Mouse (Mus musculus) adrenal gland, postnatal 36 days (tissue): ENCODE results near the gene Polr3h. TPM values are rescaled to one million over a fixed set of nuclear protein-coding genes. Genes with fewer than 3 reads are reported as not detected.

Experiments used
- DNase-seq, 2 experiments: peaks; one replicate each; pipeline ENCODE4 v3.0.0; 2021; ENCODE audit warnings: mixed read lengths in 1 of 2
- total RNA-seq, 2 experiments: library from RNA; stranded (reverse); gene quantifications; 2 replicates each; pipeline ENCODE4 v1.2.3; 2021

Polr3h gene
- total RNA-seq, 2 experiments from 2014 or later: 23.5 to 24.9 TPM

DNA sequence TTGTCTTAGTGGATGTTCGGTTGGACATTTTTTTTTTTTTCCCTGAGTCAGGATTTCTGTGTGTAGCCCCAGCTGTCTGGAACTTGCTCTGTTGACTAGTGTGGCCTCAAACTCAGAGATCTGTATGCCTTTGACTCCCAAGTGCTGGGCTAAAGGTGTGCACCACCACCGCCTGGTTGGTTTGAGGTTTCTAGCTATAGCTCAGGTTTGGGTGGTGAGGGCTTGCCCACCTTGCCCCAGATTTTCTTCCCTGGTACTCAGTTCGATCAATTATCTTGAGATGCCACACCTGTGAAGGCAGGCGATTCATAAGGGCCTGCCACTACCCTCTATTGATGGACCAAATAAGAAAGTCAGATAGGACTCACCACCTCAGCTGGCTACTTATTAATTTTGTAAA is 78.9 kb downstream of the Polr3h start:
- no peak for DNase-seq

DNA sequence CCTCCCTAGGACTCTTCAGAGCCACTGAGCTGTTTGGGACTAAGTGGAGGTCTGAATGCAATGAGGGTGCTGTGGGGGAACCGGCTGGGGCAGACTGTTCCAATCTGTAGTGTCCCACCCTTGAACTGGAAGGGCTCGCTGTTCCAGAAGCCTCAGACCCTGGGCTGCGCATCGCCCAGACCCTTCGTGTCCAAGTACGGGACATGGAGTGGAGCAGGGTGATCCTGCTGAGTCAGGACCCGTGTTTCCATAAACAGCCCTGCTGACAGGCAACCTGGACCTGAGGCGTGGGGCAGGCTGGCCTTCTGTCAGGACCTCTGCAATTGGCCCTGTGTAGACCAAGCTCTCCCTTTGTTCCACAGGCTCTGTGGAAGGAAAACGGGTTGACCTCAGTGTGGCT is 79.3 kb downstream of the Polr3h start:
- DNase-seq: no peak

DNA sequence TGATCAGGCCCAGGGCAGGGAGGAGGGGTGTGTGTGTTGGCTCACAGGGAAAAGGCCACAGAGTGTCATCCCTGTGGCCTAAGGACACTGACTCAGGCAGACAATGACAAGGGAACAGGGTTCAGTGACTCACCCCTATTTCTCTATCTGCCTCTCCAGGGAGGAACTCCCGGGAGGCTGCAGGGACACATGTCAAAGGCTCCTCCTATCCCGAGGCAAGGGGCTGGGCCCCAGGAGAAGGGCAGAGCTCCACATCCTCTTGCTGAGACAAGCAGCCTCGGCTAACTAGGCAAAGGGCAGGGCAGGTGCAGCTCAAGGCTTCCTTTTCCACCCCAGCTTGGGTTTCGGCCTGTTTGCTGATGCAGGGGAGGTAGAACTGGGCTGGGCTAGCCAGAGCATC is 80.3 kb downstream of the Polr3h start:
- peak; percentile 93 to 94 for DNase-seq

DNA sequence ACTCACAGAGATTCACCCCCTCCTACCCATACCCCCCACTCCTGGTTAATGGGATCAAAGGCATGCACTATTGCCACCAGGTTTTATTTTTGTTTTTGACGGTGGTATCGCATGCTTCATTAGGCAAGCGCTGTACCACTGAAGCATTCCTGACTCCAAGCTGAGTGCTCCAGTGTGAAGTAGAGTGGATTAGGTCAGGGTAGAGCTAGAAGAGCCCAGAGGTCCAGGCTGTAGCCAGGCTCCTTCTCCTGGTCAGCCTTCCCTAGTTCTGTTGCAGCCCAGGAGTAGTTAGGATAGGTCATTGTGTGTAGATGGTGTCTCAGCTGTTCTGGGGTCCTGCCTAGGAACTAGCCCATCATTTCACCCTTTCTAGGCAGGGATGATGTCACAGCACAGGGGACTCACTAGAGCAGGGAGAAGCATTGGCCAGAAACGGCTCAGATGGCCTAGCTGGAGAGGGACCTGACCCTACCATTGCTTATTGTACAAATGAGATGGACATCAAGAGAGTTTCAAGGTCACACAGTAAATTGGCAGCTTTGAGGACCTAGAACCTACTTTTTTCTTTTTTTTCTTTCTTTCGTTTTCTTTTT is 80.9 kb downstream of the Polr3h start:
- DNase-seq: no peak

DNA sequence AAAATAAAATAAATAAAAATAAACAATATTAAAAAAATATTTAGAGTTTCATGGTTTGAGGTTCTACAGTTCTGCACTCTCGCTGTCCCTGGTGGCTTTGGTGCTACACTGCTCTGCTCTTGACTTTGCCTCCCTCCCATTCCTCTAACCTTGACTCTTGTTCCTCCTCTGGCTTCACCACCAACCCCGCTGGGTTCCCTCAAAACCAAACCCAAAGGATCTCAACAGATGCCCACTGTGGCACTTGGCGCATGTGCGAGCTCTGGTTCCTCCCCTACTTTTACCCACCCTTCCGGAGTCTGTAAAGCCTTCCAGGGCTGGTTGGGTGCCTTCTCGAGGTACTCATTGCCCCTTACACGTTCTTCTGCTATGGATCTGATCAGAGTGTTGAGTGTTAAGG is 83.8 kb downstream of the Polr3h start:
- DNase-seq: no peak

DNA sequence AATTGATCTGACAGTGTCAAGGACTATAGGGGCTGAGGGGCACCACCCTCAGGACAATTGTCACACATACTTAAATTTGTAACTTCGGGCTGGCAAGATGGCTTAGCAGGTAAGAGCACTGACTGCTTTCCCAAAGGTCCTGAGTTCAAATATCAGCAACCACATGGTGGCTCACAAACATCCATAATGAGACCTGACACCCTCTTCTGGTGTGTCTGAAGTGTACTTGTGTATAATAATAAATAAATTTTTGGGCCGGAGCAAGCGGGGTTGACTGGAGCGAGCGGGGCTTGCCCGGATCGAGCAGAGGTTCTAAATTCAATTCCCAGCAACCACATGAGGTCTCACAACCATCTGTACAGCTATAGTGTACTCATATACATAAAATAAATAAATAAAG is 85.7 kb downstream of the Polr3h start:
- no peak for DNase-seq

DNA sequence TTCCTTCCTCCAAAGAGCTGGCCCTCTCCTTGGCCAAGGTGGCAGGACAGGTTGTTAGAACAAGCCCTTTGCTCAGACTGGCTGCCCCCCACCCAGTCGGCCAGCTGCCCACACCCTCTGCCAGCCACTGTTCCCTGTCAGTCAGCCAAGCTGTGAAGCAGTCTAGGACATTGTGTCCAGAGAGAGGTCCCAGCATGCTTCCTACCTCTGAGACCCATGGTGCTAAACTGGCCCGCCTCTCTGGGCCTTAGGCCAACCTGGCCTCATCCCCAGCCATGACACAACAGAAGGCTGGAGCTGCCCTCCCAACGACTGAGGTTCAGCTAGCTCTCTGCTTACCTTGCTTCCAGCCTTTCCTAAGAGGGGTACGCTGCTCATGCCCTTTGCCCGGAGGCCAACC is 86.4 kb downstream of the Polr3h start:
- peak; percentile 90 to 91 for DNase-seq

DNA sequence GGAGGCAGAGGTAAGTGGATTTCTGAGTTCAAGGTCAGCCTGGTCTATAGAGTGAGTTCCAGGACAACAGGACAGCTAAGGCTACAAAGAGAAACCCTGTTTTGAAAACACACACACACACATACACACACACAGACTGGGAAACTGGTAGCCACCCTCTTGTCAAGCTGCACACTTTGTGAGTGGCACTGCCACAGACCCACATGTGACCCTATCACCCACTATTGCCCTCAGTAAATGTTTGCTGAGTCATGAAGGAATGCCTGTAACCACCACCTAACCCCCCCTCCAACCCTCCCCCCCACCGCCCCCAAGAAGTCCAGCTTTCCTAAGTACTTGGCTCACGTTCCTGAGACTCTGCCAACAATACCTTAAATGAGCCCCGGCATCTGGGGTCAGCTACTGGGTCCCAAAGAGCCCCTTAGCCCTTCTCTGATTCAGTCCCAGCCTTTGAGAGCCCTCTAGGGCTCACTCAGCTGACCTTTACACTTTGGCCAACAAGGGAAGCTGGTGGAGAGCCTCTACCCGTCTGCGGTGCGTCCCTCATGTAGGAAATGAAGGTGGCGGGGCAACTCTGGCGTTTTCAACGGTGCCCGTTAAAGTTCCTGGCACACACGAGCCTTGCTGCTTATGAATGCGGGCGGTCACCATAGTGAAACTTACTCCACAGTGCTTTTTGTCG is 87.3 kb downstream of the Polr3h start:
- no peak for DNase-seq

Other genes starting within 250 kb of the Polr3h start
- 1 to 10 TPM; 2.4 to 3.3 TPM for gene Chadl, start 229.0 kb downstream of the Polr3h start, total RNA-seq
- gene Zc3h7b, start 181.2 kb downstream of the Polr3h start, total RNA-seq: 10 to 100 TPM; 75.1 to 77.3 TPM
- gene Rangap1, start 180.7 kb downstream of the Polr3h start, total RNA-seq: 10 to 100 TPM; 54.2 to 78.8 TPM
- 100 to 1,000 TPM in 1 of 2 experiments, 10 to 100 TPM in 1; 61.4 to 101 TPM for gene Tef, start 123.8 kb downstream of the Polr3h start, total RNA-seq
- gene Tob2, start 67.4 kb downstream of the Polr3h start, total RNA-seq: 100 to 1,000 TPM; 103 to 125 TPM
- 10 to 100 TPM; 57.8 to 59.2 TPM for gene Phf5a, start 54.3 kb downstream of the Polr3h start, total RNA-seq
- 100 to 1,000 TPM; 823 to 866 TPM for gene Aco2, start 53.9 kb downstream of the Polr3h start, total RNA-seq
- 10 to 100 TPM; 12.4 to 16.0 TPM for gene Csdc2, start 10.5 kb upstream of the Polr3h start, total RNA-seq
- 10 to 100 TPM; 51.1 to 90.8 TPM for gene Pmm1, start 34.7 kb upstream of the Polr3h start, total RNA-seq
- gene 1700029P11Rik, start 54.3 kb upstream of the Polr3h start, total RNA-seq: not detected
- 10 to 100 TPM; 55.2 to 81.1 TPM for gene Xrcc6, start 61.6 kb upstream of the Polr3h start, total RNA-seq
- gene Desi1, start 107.6 kb upstream of the Polr3h start, total RNA-seq: 100 to 1,000 TPM in 1 of 2 experiments, 10 to 100 TPM in 1; 54.2 to 105 TPM
- 10 to 100 TPM; 88.7 to 94.1 TPM for gene Snu13, start 121.4 kb upstream of the Polr3h start, total RNA-seq
- not detected for gene 4930407I10Rik, start 132.9 kb upstream of the Polr3h start, total RNA-seq
- gene Mei1, start 143.8 kb upstream of the Polr3h start, total RNA-seq: 1 to 10 TPM in 1 of 2 experiments, under 1 TPM in 1; 0.76 to 3.7 TPM
- 10 to 100 TPM in 1 of 2 experiments, 1 to 10 TPM in 1; 6.7 to 11.3 TPM for gene Ccdc134, start 201.7 kb upstream of the Polr3h start, total RNA-seq
- gene Srebf2, start 220.9 kb upstream of the Polr3h start, total RNA-seq: 100 to 1,000 TPM in 1 of 2 experiments, 10 to 100 TPM in 1; 80.3 to 113 TPM